Mouse (Mus musculus): ENCODE results near the gene Crybb2.

Crybb2 gene

GRCm38 (mm10) chr5:113070017-113070416 is at the start of gene Crybb2:
Gene Crybb2, minus strand, starts transcription at chr5:113070117.
- DNase-seq (ENCODE audit: low spot score in 2 of 2), result no peak

GRCm38 (mm10) chr5:113119291-113119690 is 49.4 kb upstream of the Crybb2 start:
- DNase-seq (ENCODE audit: low spot score in 2 of 2), result peak in 1 of 2 experiments; percentile 16

- no peak for DNase-seq (ENCODE audit: low spot score in 2 of 2)
These were observed 48.8 kb upstream of the Crybb2 start for GRCm38 (mm10) chr5:113118695-113119094.

- DNase-seq (ENCODE audit: low spot score in 2 of 2), result no peak
These were observed 47.4 kb upstream of the Crybb2 start for GRCm38 (mm10) chr5:113117361-113117760.

GRCm38 (mm10) chr5:113115896-113116295 is 46.0 kb upstream of the Crybb2 start:
- DNase-seq (ENCODE audit: low spot score in 2 of 2), result no peak

- DNase-seq (ENCODE audit: low spot score in 2 of 2), result peak in 1 of 2 experiments; percentile 18
These were observed 44.6 kb upstream of the Crybb2 start for GRCm38 (mm10) chr5:113114264-113115225.

GRCm38 (mm10) chr5:113113120-113113519 is 43.2 kb upstream of the Crybb2 start:
- DNase-seq (ENCODE audit: low spot score in 2 of 2), result no peak

- no peak for DNase-seq (ENCODE audit: low spot score in 2 of 2)
These were observed 41.4 kb upstream of the Crybb2 start for GRCm38 (mm10) chr5:113111336-113111735.

- DNase-seq (ENCODE audit: low spot score in 2 of 2), result no peak
These were observed 41.0 kb upstream of the Crybb2 start for GRCm38 (mm10) chr5:113110929-113111328.

GRCm38 (mm10) chr5:113109651-113110050 is 39.7 kb upstream of the Crybb2 start:
- peak in 1 of 2 experiments; percentile 33 for DNase-seq (ENCODE audit: low spot score in 2 of 2)

- DNase-seq (ENCODE audit: low spot score in 2 of 2), result peak in 1 of 2 experiments; percentile 16
These were observed 38.3 kb upstream of the Crybb2 start for GRCm38 (mm10) chr5:113108165-113108764.

- no peak for DNase-seq (ENCODE audit: low spot score in 2 of 2)
These were observed 37.8 kb upstream of the Crybb2 start for GRCm38 (mm10) chr5:113107709-113108108.

GRCm38 (mm10) chr5:113106594-113106993 is 36.7 kb upstream of the Crybb2 start:
- DNase-seq (ENCODE audit: low spot score in 2 of 2), result no peak

- no peak for DNase-seq (ENCODE audit: low spot score in 2 of 2)
These were observed 35.6 kb upstream of the Crybb2 start for GRCm38 (mm10) chr5:113105481-113105880.

GRCm38 (mm10) chr5:113105035-113105434 is 35.1 kb upstream of the Crybb2 start:
- DNase-seq (ENCODE audit: low spot score in 2 of 2), result no peak

- DNase-seq (ENCODE audit: low spot score in 2 of 2), result no peak
These were observed 32.5 kb upstream of the Crybb2 start for GRCm38 (mm10) chr5:113102455-113102854.

- DNase-seq (ENCODE audit: low spot score in 2 of 2), result no peak
These were observed 31.5 kb upstream of the Crybb2 start for GRCm38 (mm10) chr5:113101457-113101856.

- DNase-seq (ENCODE audit: low spot score in 2 of 2), result no peak
These were observed 30.5 kb upstream of the Crybb2 start for GRCm38 (mm10) chr5:113100422-113100821.

- peak; percentile 84 for DNase-seq (ENCODE audit: low spot score in 2 of 2)
These were observed 29.6 kb upstream of the Crybb2 start for GRCm38 (mm10) chr5:113099546-113099945.

GRCm38 (mm10) chr5:113097551-113097950 is 27.6 kb upstream of the Crybb2 start:
- DNase-seq (ENCODE audit: low spot score in 2 of 2), result no peak

- no peak for DNase-seq (ENCODE audit: low spot score in 2 of 2)
These were observed 25.5 kb upstream of the Crybb2 start for GRCm38 (mm10) chr5:113095456-113095855.

- no peak for DNase-seq (ENCODE audit: low spot score in 2 of 2)
These were observed 22.5 kb upstream of the Crybb2 start for GRCm38 (mm10) chr5:113092406-113092805.

- DNase-seq (ENCODE audit: low spot score in 2 of 2), result peak; percentile 27 to 41
These were observed 21.2 kb upstream of the Crybb2 start for GRCm38 (mm10) chr5:113091162-113091561.

Measured in natural killer cell, adult 2 months (primary cell).